Mouse (Mus musculus): ENCODE measurements at regions not wholly inside any gene's neighbourhood (a gene's known extent, or its start where the extent isn't known, plus 50 kb on each side); places are given as distances from the start of the nearest gene placed in this dataset.

DNA sequence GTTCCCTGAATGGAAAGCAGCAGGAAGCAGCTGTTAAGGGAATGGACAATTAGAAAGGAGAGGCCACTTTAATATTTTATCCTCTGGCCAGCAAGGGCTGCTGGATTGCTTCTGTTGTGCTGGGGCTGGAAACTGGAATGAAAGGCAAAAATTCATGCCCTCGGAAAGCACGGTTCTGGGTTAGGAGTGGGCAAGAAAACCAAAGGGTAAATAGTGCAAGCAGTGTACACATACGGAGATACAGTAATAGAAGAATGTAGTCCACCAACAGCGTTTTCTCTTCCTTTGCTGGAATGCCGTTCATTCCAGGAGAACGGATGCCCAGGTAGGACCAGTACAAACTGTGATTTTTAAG lies 50.8 kb upstream of the Zfr start:
- Histone ChIP-seq H3K4me2 (no peak overlapping the region), H3K36me3 (no peaks in the 10 kb centered on the region), H3K9ac (no peak overlapping the region), H3K27ac (ENCODE audit: poor library complexity, severe bottlenecking) (peak overlapping the region; percentile 26), H3K4me3 (no peak overlapping the region), H3K27me3 (replicated peaks) (no peaks in the 10 kb centered on the region), H3K9me3 (replicated peaks) (peaks cover 13% of the 10 kb centered on the region), H3K4me1 (replicated peaks) (peaks cover 26% of the 10 kb centered on the region)
- ATAC-seq (ENCODE audit: insufficient number of reproducible peaks, low FRiP score) = no peak
- WGBS = 73% methylated on average over 6 of the region's 6 CpGs

DNA sequence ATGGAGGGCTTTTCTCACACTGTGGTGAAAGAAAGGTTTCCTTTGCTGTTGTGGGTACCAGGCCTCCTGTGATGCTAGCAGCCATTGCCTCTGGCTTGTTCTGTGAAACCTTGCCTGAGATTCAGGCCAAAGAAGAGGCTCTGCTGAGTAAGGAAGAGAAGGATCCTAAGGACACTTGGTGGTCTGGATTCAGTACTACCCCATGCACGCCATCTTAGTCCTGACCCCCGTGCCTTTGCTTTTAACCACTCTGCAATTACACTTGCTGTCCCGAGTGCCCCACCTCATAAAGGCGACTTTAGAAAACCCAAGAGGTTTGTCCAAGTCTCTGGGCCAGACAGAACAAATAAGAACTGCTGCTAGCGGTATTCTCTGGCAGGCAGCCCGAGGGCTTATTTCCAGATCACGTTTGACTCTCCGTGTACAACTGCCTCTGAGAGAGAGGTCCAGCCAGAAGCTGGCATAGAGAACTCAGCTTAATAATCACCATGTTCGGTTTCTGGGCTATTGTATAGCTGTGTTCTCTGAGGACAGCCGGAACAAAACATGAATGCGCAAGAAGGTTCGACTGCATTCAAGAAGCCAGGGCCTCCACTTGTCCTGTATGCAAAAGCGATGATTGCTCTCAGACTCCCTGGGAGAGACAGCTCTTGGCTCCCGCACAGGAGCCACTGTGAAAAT lies 51.3 kb upstream of the Zfr start:
- 55% methylated on average over 14 of the region's 14 CpGs for whole genome bisulfite sequencing
- Histone ChIP-seq H3K9me3 (replicated peaks) (peaks cover 9% of the 10 kb centered on the region), H3K4me3 (no peak overlapping the region), H3K4me2 (no peak overlapping the region), H3K9ac (no peak overlapping the region), H3K36me3 (no peaks in the 10 kb centered on the region), H3K4me1 (replicated peaks) (peaks cover 26% of the 10 kb centered on the region), H3K27me3 (replicated peaks) (no peaks in the 10 kb centered on the region), H3K27ac (ENCODE audit: poor library complexity, severe bottlenecking) (peak overlapping the region; percentile 26)
- ATAC-seq (ENCODE audit: insufficient number of reproducible peaks, low FRiP score) = no peak

DNA sequence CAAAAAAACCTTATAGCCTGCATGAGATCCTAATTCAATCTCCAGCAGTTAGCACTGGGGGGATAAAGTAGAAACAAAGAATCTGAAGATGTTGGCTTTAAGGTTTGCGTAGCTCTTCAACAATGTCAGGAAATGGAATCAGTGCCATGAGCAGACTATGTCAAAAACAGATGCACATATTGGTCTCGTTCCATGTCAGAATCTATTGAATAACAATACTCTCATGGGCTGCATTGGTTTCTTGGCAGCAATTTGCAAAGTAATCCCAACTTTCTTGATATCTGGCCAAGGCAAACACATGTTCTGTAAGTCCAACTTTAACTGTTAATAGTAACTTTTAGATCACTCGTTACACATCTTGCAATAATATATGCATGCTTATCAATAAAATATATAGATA lies 58.1 kb upstream of the Sub1 start:
- no peak for ATAC-seq (ENCODE audit: insufficient number of reproducible peaks, low FRiP score)

DNA sequence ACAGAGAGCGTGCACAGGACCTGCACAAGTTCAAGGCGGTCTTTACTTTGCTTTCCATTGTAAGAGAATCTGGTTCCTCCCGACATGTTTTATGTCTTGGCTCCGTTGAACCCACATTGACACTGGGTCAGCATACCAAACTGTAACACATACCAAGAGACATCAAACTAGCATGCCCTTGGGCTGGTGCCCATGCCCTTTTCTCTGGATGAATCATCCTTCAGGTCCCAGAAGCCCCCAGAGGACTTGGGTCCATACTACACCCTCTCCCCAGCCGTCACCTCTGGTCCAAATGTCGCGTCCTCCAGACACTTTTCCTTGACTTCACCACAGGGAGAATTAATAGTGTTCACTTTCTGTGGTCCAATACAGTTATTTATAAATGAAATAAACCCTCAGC lies 56.8 kb upstream of the Sub1 start:
- no peaks in the 10 kb centered on the region for H3K27me3 ChIP-seq (replicated peaks)
- 85% methylated on average over 7 of the region's 7 CpGs for WGBS
- H3K36me3 ChIP-seq = no peaks in the 10 kb centered on the region
- no peak overlapping the region for H3K4me2 ChIP-seq
- no peak overlapping the region for H3K27ac ChIP-seq (ENCODE audit: poor library complexity, severe bottlenecking)
- no peak overlapping the region for H3K4me3 ChIP-seq
- no peak for ATAC-seq (ENCODE audit: insufficient number of reproducible peaks, low FRiP score)
- H3K4me1 ChIP-seq (replicated peaks) = no peaks in the 10 kb centered on the region
- no peaks in the 10 kb centered on the region for H3K9me3 ChIP-seq (replicated peaks)
- H3K9ac ChIP-seq = no peak overlapping the region

More for the DNA sequence above, 58.1 kb upstream of the Sub1 start:
- no peaks in the 10 kb centered on the region for H3K9me3 ChIP-seq (replicated peaks)
- H3K9ac ChIP-seq = no peak overlapping the region
- H3K4me3 ChIP-seq = no peak overlapping the region
- H3K27me3 ChIP-seq (replicated peaks) = no peaks in the 10 kb centered on the region
- no peaks in the 10 kb centered on the region for H3K36me3 ChIP-seq
- H3K27ac ChIP-seq (ENCODE audit: poor library complexity, severe bottlenecking) = no peak overlapping the region
- WGBS = 65% methylated on average over 3 of the region's 3 CpGs
- no peaks in the 10 kb centered on the region for H3K4me1 ChIP-seq (replicated peaks)
- H3K4me2 ChIP-seq = no peak overlapping the region

DNA sequence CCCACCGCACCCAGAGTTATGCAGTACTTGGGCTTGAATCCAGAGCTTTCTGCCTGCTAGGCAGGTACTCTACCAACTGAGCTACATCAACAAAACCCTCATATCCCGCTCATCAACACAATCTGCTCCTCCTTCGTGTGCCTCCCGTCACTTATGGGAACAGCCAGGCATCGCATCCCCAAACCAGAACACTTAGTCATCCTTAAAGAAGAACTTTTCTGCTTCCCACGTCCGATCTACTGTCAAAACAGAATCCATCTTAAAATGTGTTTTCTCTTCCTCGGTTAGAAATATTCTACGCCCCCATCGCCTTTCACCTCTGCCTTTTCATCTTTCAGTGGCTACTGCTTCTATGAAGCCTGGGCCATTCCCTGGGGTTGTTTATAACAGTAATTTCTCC lies 52.2 kb upstream of the Sub1 start:
- no peak for ATAC-seq (ENCODE audit: insufficient number of reproducible peaks, low FRiP score)
- WGBS = 86% methylated on average over 10 of the region's 10 CpGs
- no peak overlapping the region for H3K4me2 ChIP-seq

DNA sequence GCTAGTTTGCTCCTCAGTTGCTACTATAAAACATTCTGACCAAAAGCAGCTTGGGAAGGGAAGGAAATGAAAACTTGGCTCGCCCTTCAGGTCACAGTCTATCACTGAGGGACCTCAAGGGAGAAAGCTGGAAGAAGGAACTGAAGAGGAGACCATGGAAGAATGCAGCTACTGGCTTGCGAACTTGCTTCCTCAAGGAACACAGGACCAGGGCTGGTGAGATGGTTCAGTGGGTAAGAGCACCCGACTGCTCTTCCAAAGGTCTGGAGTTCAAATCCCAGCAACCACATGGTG lies 51.4 kb upstream of the Sub1 start:
- WGBS = 77% methylated on average over 3 of the region's 3 CpGs
- Histone ChIP-seq H3K9ac (no peak overlapping the region), H3K9me3 (replicated peaks) (no peaks in the 10 kb centered on the region), H3K4me2 (no peak overlapping the region), H3K4me3 (no peak overlapping the region), H3K36me3 (no peaks in the 10 kb centered on the region), H3K4me1 (replicated peaks) (no peaks in the 10 kb centered on the region), H3K27me3 (replicated peaks) (no peaks in the 10 kb centered on the region), H3K27ac (ENCODE audit: poor library complexity, severe bottlenecking) (no peak overlapping the region)
- no peak for ATAC-seq (ENCODE audit: insufficient number of reproducible peaks, low FRiP score)

More for the DNA sequence above, 52.2 kb upstream of the Sub1 start:
- no peak overlapping the region for H3K4me3 ChIP-seq
- H3K27ac ChIP-seq (ENCODE audit: poor library complexity, severe bottlenecking) = no peak overlapping the region
- no peaks in the 10 kb centered on the region for H3K9me3 ChIP-seq (replicated peaks)
- H3K27me3 ChIP-seq (replicated peaks) = no peaks in the 10 kb centered on the region
- no peak overlapping the region for H3K9ac ChIP-seq
- H3K4me1 ChIP-seq (replicated peaks) = no peaks in the 10 kb centered on the region
- H3K36me3 ChIP-seq = no peaks in the 10 kb centered on the region

DNA sequence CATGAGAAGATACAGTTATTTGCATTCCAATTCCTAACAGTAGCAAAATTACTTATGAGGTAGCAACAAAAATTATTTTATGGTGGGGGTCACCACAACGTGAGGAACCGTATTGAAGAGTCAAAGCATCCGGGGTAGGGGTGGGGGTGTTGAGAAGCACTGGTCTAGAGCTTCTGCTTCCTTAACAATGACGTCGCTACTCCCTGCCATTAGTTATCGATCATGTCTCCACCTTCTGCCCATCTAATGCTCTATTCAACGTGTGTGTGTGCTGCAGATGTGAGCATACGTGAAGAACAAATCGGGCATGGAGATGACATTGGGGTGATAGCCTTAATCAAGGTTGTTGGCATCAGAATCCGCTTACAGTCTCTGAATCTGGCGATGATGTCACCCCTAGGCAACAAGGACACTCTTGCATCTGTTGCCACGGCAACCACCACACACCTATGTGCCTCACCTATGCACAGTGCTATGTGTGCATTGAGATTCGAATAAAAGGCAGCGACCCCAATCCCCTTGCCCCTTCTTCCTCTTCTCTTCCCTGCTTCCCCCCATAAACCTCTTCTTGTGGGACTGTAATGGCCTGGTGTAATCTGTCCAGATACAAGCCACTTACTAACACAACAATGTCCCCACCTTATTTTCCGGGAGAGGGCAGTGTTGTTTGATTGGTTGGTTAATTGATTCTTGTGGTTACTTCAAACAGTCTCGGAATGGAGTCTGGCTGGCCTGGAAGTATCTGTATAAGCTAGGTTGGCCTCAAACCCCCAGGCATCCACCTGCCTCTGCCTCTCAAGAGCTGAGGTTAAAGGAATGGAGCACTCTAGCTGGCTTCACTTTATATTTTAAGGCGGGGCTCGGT lies 50.8 kb upstream of the Sub1 start:
- no peak overlapping the region for H3K4me2 ChIP-seq
- no peak overlapping the region for H3K27ac ChIP-seq (ENCODE audit: poor library complexity, severe bottlenecking)
- ATAC-seq (ENCODE audit: insufficient number of reproducible peaks, low FRiP score) = no peak
- WGBS = 81% methylated on average over 18 of the region's 18 CpGs
- H3K27me3 ChIP-seq (replicated peaks) = no peaks in the 10 kb centered on the region
- no peaks in the 10 kb centered on the region for H3K4me1 ChIP-seq (replicated peaks)
- H3K9ac ChIP-seq = no peak overlapping the region
- no peaks in the 10 kb centered on the region for H3K36me3 ChIP-seq
- no peak overlapping the region for H3K4me3 ChIP-seq
- no peaks in the 10 kb centered on the region for H3K9me3 ChIP-seq (replicated peaks)
